Mouse (Mus musculus) kidney, embryonic 16.5 days (tissue): ENCODE measurements around the gene Olfr810. TPM values are rescaled to one million over a fixed set of nuclear protein-coding genes. Genes with fewer than 3 reads are reported as not detected.

ENCODE experiments used
- ATAC-seq: fragments of 200-750 bp; cut with Nextera tagmentation; 2 replicates; pipeline ENCODE4 v1.8.0; 2017; ENCODE audit warnings: moderate TSS enrichment; ENCODE audit not compliant: low FRiP score, low TSS enrichment
- H3K27ac ChIP-seq: fragments of 300-500 bp; sonication (generic); 2 replicates; pipeline ENCODE4 v1.5.1; 2014; ENCODE audit warnings: low read length
- H3K27me3 ChIP-seq: fragments of 300-500 bp; sonication (generic); 2 replicates; pipeline ENCODE4 v1.6.1; 2014; ENCODE audit warnings: low read length, control low read depth, mixed read lengths; ENCODE audit not compliant: insufficient read depth
- H3K36me3 ChIP-seq: fragments of 300-500 bp; sonication (generic); 2 replicates; pipeline ENCODE4 v1.6.1; 2014; ENCODE audit warnings: low read length, control low read depth, mixed read lengths; ENCODE audit not compliant: insufficient read depth
- H3K4me1 ChIP-seq: fragments of 300-500 bp; sonication (generic); 2 replicates; pipeline ENCODE4 v1.6.1; 2014; ENCODE audit warnings: low read length, control low read depth, mixed read lengths; ENCODE audit not compliant: insufficient read depth
- H3K4me2 ChIP-seq: fragments of 300-500 bp; sonication (generic); replicated peaks from 2 replicates; pipeline ENCODE4 v1.6.1; 2014; ENCODE audit warnings: low read depth, low read length
- H3K4me3 ChIP-seq: fragments of 300-500 bp; sonication (generic); 2 replicates; pipeline ENCODE4 v1.5.1; 2014; ENCODE audit warnings: mild to moderate bottlenecking, low read length
- H3K9ac ChIP-seq: fragments of 300-500 bp; sonication (generic); replicated peaks from 2 replicates; pipeline ENCODE4 v1.6.1; 2014; ENCODE audit warnings: low read length
- H3K9me3 ChIP-seq: fragments of 300-500 bp; sonication (generic); 2 replicates; pipeline ENCODE4 v1.6.1; 2016; ENCODE audit warnings: low read length, control low read depth
- WGBS: fragments of 180-500 bp; shearing (Covaris S2); extraction: QIAGEN DNeasy Blood & Tissue Kit; methylation state at CpG from one replicate; pipeline ENCODE4 v1.1.7; 2014; 5-methylcytosine and 5-hydroxymethylcytosine counted together
- polyA plus RNA-seq: library from polyadenylated mRNA; unstranded; fragments of >200 nt; fragmentation: Nextera tagmentation; extraction: Ambion mirVana; gene quantifications from 2 replicates; pipeline ENCODE4 v1.2.1, GENCODE M21; 2015

Olfr810 gene
- polyA plus RNA-seq: not detected in 2 replicates

DNA sequence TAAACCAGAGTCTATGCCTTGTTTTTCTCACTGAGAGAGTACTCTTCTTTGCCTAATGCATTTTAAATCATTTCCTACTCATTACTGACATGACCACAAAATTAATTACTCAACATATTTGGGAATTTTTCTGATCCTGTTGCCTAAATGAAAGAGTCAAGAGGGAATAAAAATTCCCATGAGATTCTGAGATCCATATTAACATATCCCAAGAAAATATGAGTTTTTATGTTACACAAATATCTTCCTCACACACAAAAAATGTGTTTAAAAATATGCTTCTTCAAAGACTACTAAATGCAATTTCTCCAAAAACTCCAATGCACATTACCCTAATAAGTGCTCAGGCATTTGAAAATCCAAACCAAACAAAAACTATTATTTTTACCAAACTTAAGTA is at the start of gene Olfr810:
Gene Olfr810 (minus strand): TSS at position 101 of the 400 bp plus-strand sequence.
- Histone ChIP-seq H3K9me3 (no peaks in the 10 kb centered on the region), H3K4me2 (no peak within 1 kb of the TSS), H3K4me3 (no peak within 1 kb of the TSS), H3K27me3 (no peaks in the 10 kb centered on the region), H3K36me3 (no peaks in the 10 kb centered on the region), H3K9ac (no peak within 1 kb of the TSS), H3K27ac (no peak within 1 kb of the TSS), H3K4me1 (no peaks in the 10 kb centered on the region)
- no peak for ATAC-seq

DNA sequence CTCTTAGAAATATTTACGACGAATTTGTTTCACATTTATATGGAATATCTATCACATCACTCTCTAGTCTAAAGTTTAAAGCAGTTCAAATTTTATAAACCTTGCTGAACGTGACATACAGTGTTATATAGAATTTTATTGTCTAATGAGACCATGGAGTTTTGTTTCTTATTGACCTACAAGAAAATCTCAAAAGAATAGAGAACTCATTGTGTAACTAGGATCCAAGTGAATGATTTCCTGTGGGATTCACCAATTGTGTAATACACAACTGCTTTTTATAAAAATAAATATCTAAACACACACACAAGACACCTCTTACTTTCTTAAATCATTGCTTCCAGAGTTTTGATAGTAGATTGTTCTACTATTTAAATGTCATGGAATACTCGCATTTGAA is 9.6 kb upstream of the Olfr810 start, which contains the start of gene Olfr811:
Gene Olfr811 (minus strand): TSS at position 101 of the 400 bp plus-strand sequence.
- WGBS: 83% methylated on average over 4 of the region's 4 CpGs
- Histone ChIP-seq H3K9ac (no peak within 1 kb of the TSS), H3K27me3 (no peaks in the 10 kb centered on the region), H3K9me3 (no peaks in the 10 kb centered on the region), H3K36me3 (no peaks in the 10 kb centered on the region), H3K4me2 (no peak within 1 kb of the TSS), H3K4me3 (no peak within 1 kb of the TSS), H3K4me1 (no peaks in the 10 kb centered on the region), H3K27ac (no peak within 1 kb of the TSS)
- ATAC-seq: no peak

DNA sequence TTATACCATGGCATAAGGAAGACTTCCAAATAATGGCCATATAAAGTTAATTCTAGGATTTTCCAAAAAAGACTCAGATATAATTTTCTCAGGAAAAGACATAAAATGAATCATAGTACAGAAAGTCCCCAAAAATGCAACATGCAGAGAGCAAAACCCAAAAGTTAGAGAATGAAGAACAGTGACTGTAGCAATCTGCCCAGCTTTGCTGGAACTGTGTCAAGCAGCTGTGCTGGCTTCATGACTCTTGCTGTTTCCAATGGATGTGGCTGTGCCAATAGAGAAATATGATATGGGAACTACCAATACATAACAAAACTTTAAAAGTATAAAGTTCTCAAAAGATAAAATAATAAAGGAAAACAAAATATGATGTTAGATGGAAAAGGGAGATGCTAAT is 16.6 kb downstream of the Olfr810 start:
- no peak overlapping the region for H3K4me3 ChIP-seq
- no peak overlapping the region for H3K4me2 ChIP-seq
- no peaks in the 10 kb centered on the region for H3K9me3 ChIP-seq
- no peak overlapping the region for H3K9ac ChIP-seq
- no peak for ATAC-seq
- H3K36me3 ChIP-seq: no peaks in the 10 kb centered on the region
- no peak overlapping the region for H3K27ac ChIP-seq
- no peaks in the 10 kb centered on the region for H3K27me3 ChIP-seq
- H3K4me1 ChIP-seq: no peaks in the 10 kb centered on the region

DNA sequence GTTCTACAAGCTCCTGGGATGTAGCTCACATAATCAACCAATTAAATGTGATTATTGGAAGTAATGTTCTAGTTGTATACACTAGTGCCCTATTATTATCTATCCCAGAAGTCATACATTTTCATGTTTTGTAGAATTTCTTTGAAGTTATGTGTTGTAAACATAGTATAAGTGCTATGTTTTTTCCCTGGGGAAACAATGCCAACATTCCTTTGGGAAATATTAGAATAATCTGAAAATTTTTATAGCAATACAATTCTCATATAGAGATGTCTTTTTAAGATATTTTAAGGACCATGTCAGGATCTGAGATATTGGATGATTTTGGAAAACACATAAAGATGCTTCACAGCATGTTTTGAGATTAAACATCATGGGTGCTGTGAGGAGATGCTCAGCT is 20.4 kb downstream of the Olfr810 start, which contains the start of gene Olfr809:
Gene Olfr809 (plus strand): TSS at position 301 of the 400 bp plus-strand sequence.
- no peak within 1 kb of the TSS for H3K4me2 ChIP-seq
- no peaks in the 10 kb centered on the region for H3K4me1 ChIP-seq
- no peak within 1 kb of the TSS for H3K27ac ChIP-seq
- no peak within 1 kb of the TSS for H3K9ac ChIP-seq
- ATAC-seq: no peak
- no peak within 1 kb of the TSS for H3K4me3 ChIP-seq
- no peaks in the 10 kb centered on the region for H3K27me3 ChIP-seq
- no peaks in the 10 kb centered on the region for H3K9me3 ChIP-seq
- H3K36me3 ChIP-seq: no peaks in the 10 kb centered on the region

DNA sequence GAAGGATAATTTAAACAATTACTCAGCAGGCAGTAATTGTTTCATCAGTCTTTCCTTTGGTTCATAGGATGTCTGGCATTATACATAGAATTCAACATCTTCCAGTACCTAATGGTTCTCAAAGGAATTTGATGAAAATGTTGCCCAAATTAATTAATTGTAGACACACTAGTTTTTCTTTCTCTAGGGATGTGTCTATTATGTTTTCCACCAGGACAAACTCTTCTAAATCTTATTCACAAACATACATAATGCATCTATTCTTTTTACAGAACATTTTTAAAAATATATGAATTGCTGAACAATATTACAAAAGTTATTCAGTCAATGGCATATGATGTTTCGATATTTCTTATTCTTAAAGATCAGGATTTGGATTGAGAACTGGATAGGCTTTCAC is 29.5 kb downstream of the Olfr810 start, which contains the start of gene Olfr808:
Gene Olfr808 (plus strand): TSS at position 301 of the 400 bp plus-strand sequence.
- H3K9me3 ChIP-seq: no peaks in the 10 kb centered on the region
- H3K4me2 ChIP-seq: no peak within 1 kb of the TSS
- no peak within 1 kb of the TSS for H3K4me3 ChIP-seq
- H3K27ac ChIP-seq: no peak within 1 kb of the TSS
- H3K4me1 ChIP-seq: no peaks in the 10 kb centered on the region
- no peak for ATAC-seq
- H3K36me3 ChIP-seq: no peaks in the 10 kb centered on the region
- H3K9ac ChIP-seq: no peak within 1 kb of the TSS
- H3K27me3 ChIP-seq: no peaks in the 10 kb centered on the region
- WGBS: 89% methylated on average over 1 of the region's 1 CpGs

DNA sequence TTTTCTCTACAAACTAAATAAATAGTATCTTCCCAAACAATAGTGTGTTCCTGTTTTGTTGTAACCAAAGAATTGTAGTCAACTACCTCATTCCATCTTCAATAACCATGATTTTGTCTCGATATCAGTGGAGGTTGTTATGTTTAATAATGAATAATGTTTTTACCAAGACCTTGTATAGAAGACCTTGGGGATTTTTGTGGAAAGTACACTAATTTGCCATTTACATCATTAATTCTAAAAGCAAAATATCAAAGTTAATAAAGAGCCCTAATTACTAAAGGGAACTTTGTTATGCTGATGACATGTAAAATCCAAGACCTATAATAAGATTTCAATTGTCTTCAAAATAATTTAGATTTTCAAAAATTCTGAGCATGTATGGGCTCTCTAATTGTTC is 37.0 kb downstream of the Olfr810 start, which contains the start of gene Olfr807:
Gene Olfr807 (minus strand): TSS at position 101 of the 400 bp plus-strand sequence.
- no peak within 1 kb of the TSS for H3K9ac ChIP-seq
- no peak within 1 kb of the TSS for H3K4me2 ChIP-seq
- 88% methylated on average over 1 of the region's 1 CpGs for WGBS
- H3K36me3 ChIP-seq: no peaks in the 10 kb centered on the region
- H3K4me1 ChIP-seq: no peaks in the 10 kb centered on the region
- H3K9me3 ChIP-seq: no peaks in the 10 kb centered on the region
- no peak within 1 kb of the TSS for H3K4me3 ChIP-seq
- H3K27me3 ChIP-seq: no peaks in the 10 kb centered on the region
- no peak within 1 kb of the TSS for H3K27ac ChIP-seq
- no peak for ATAC-seq

DNA sequence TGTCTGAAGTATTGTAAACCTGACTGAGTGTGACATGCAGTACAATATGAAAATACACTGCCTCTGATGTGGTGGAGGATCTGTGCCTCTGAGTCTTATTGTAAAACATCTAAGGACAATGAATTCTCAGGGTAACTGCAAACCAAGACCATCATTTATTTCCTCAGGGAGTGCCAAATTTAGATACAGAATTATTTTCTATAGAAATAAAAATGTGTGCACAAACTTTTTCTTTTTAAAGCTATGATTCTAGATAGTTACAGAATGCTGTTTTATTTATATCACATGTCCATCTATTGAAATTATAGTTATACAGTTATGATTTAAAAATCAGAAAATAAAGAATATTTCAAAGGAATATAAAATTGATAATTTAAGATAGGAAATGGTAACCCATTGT is 52.9 kb downstream of the Olfr810 start, which contains the start of gene Olfr806:
Gene Olfr806 (minus strand): TSS at position 101 of the 400 bp plus-strand sequence.
- no peak within 1 kb of the TSS for H3K4me3 ChIP-seq
- H3K4me1 ChIP-seq: no peaks in the 10 kb centered on the region
- H3K4me2 ChIP-seq: no peak within 1 kb of the TSS
- H3K27me3 ChIP-seq: no peaks in the 10 kb centered on the region
- no peak within 1 kb of the TSS for H3K27ac ChIP-seq
- no peak for ATAC-seq
- no peaks in the 10 kb centered on the region for H3K9me3 ChIP-seq
- no peak within 1 kb of the TSS for H3K9ac ChIP-seq
- no peaks in the 10 kb centered on the region for H3K36me3 ChIP-seq

Other genes starting within 250 kb of the Olfr810 start
- gene Olfr794, start 227.3 kb downstream of the Olfr810 start, polyA plus RNA-seq: not detected in 2 replicates
- not detected in 2 replicates for gene Olfr796, start 182.3 kb downstream of the Olfr810 start, polyA plus RNA-seq
- gene Olfr798, start 167.0 kb downstream of the Olfr810 start, polyA plus RNA-seq: not detected in 2 replicates
- gene Olfr799, start 157.4 kb downstream of the Olfr810 start, polyA plus RNA-seq: not detected in 2 replicates
- gene Olfr800, start 137.2 kb downstream of the Olfr810 start, polyA plus RNA-seq: not detected in 2 replicates
- not detected in 2 replicates for gene Olfr801, start 121.1 kb downstream of the Olfr810 start, polyA plus RNA-seq
- gene Olfr802, start 106.7 kb downstream of the Olfr810 start, polyA plus RNA-seq: 0.03 TPM in 1 of 2 replicates, not detected in the other
- gene Olfr803, start 100.6 kb downstream of the Olfr810 start, polyA plus RNA-seq: not detected in 2 replicates
- gene Olfr804, start 91.7 kb downstream of the Olfr810 start, polyA plus RNA-seq: not detected in 2 replicates
- not detected in 2 replicates for gene Olfr805, start 65.5 kb downstream of the Olfr810 start, polyA plus RNA-seq
- gene Olfr806, start 53.0 kb downstream of the Olfr810 start, polyA plus RNA-seq: not detected in 2 replicates
- not detected in 2 replicates for gene Olfr807, start 37.1 kb downstream of the Olfr810 start, polyA plus RNA-seq
- gene Olfr808, start 29.4 kb downstream of the Olfr810 start, polyA plus RNA-seq: not detected in 2 replicates
- gene Olfr809, start 20.3 kb downstream of the Olfr810 start, polyA plus RNA-seq: not detected in 2 replicates
- not detected in 2 replicates for gene Olfr811, start 9.5 kb upstream of the Olfr810 start, polyA plus RNA-seq
- not detected in 2 replicates for gene Olfr812, start 51.2 kb upstream of the Olfr810 start, polyA plus RNA-seq
- not detected in 2 replicates for gene Olfr813, start 60.5 kb upstream of the Olfr810 start, polyA plus RNA-seq
- gene Olfr814, start 84.9 kb upstream of the Olfr810 start, polyA plus RNA-seq: not detected in 2 replicates
- gene Olfr815, start 111.0 kb upstream of the Olfr810 start, polyA plus RNA-seq: not detected in 2 replicates
- not detected in 2 replicates for gene Olfr816, start 120.7 kb upstream of the Olfr810 start, polyA plus RNA-seq
- gene Olfr818, start 154.2 kb upstream of the Olfr810 start, polyA plus RNA-seq: not detected in 2 replicates
- not detected in 2 replicates for gene Olfr819, start 172.3 kb upstream of the Olfr810 start, polyA plus RNA-seq
- gene Olfr247, start 181.2 kb upstream of the Olfr810 start, polyA plus RNA-seq: not detected in 2 replicates
- gene Gm10310, start 190.1 kb upstream of the Olfr810 start, polyA plus RNA-seq: not detected in 2 replicates
- gene Olfr820, start 217.7 kb upstream of the Olfr810 start, polyA plus RNA-seq: not detected in 2 replicates
- not detected in 2 replicates for gene Olfr821, start 235.4 kb upstream of the Olfr810 start, polyA plus RNA-seq